Mouse (Mus musculus): Measurements from ENCODE around the gene Mat2a. TPM values are rescaled to one million over a fixed set of nuclear protein-coding genes. Genes with fewer than 3 reads are reported as not detected.
"Not testable (repeated sequence)": the region's sequence is repeated elsewhere in the genome, so short reads cannot be mapped to it uniquely, and the experiment has no call there.

The Mat2a gene
- total RNA-seq, 2 experiments from 2014 or later: 130 to 164 TPM

DNA sequence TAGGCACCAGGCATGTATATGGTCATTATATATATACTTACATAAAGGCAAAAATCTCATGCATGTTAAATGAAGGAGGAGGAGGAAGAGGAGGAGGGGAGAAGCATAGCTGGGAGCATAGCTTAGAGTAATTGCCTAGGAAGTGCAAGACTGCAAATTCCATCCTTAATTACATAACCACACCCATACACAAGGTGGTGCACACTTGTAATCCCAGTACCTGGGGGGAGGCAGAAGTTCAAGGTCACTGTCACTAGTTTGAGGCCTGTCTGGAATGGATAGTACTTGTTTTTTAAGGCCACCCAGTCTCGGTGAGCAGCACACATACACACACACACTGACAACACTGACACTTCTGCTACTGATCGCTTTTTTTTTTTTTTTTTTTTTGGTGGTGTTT lies 13.0 kb upstream of the Mat2a start:
- TF ChIP-seq CTCF (IDR thresholded peaks at IDR 0.05): no peak
- DNase-seq: no peak
- H3K27ac ChIP-seq: no peak overlapping the region
- intact Hi-C loops (cut with DNase I): no loop called here
- H3K4me3 ChIP-seq: no peak overlapping the region

DNA sequence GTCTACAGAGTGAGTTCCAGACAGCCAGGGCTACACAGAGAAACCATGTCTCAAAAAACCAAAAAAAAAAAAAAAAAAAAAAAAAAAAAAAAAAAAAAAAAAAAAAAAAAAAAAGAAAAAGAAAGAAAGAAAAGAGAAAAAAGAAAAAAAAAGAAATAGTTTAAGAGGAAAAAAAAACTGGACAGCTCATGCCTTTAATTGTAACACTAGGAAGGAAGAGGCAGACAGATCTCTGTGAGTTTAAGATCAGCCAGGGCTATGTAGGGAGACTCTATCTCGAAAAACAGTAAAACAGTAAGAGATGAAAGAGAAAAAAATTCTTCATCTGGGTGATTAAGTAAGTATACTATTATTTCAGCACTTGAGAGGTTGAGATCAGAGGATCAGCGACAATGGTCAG lies 12.4 kb upstream of the Mat2a start:
- H3K4me3 ChIP-seq; H3K27ac ChIP-seq; intact Hi-C loops (cut with DNase I); DNase-seq: not testable (repeated sequence)

DNA sequence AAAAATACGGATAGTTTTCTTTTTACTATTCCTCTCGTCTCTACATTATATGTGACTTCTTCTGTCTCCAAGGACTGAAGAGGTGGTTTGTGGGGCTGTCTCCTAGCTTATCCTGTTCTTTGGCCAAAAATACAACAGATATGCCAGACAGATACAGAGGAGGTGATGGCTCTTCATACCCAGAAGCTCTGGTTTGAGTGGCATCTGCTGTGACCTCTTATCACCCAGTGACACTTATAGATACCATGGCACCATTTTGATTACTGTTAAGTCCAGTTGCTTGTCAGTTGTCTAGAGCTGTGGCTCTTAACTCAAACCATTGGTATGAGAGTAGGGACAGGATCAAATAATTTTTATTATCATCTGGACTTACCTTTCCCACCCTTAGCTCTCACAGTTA lies 8.1 kb upstream of the Mat2a start:
- DNase-seq: no peak
- no peak overlapping the region for H3K4me3 ChIP-seq
- intact Hi-C loops (cut with DNase I): no loop called here
- H3K27ac ChIP-seq: no peak overlapping the region
- no peak for TF ChIP-seq CTCF (IDR thresholded peaks at IDR 0.05)

DNA sequence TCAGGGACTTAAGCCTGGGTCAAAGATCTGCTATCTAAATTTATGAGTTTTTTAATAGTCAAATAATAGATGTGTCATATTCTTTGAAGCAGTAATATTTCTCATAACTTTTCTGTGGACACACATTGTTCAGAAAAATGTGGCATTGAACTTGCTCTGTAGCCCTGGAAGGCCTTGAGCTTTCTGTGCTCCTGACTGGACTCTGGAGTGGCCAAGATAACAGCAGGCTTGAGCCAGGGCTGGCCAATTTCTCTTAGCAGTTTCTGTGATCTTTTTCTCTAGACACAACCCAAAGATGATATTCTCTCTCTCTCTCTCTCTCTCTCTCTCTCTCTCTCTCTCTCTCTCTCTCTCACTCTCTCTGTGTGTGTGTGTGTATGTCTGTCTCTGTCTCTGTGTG lies 5.7 kb upstream of the Mat2a start:
- intact Hi-C loops (cut with DNase I): no loop called here
- no peak overlapping the region for H3K4me3 ChIP-seq
- TF ChIP-seq CTCF (IDR thresholded peaks at IDR 0.05): no peak
- H3K27ac ChIP-seq: no peak overlapping the region
- DNase-seq: no peak

DNA sequence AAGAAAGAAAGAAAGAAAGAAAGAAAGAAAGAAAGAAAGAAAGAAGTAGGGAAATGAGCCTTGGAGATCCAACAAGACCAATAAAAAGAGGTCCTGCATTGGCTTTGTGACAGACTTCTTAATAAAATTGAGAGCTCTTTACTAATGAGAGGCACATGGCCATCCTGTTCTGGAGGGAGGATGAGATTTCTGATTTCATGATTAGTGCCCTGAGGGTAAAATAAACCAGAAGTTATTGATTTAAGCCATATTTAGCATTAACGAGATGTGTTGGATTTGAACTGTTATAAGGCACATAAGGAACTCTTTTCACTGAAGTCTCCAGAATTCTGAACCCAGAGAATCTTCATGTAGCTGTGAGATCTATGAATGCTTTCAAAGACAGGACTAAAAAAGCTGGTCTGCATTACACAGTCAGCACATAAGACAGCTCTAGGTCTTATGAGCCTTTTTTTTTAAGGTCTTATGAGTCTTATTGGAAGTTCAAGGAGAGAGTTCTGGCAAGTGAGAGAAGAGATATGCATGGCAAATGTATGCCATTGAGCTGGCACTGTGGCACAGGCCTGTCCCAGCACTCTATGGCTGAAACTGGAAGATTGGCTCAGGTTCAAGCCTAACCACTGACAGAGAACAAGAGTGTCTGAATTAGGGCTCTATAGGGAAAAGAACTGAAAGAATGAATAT lies 3.7 kb upstream of the Mat2a start:
- H3K27ac ChIP-seq: no peak overlapping the region

DNA sequence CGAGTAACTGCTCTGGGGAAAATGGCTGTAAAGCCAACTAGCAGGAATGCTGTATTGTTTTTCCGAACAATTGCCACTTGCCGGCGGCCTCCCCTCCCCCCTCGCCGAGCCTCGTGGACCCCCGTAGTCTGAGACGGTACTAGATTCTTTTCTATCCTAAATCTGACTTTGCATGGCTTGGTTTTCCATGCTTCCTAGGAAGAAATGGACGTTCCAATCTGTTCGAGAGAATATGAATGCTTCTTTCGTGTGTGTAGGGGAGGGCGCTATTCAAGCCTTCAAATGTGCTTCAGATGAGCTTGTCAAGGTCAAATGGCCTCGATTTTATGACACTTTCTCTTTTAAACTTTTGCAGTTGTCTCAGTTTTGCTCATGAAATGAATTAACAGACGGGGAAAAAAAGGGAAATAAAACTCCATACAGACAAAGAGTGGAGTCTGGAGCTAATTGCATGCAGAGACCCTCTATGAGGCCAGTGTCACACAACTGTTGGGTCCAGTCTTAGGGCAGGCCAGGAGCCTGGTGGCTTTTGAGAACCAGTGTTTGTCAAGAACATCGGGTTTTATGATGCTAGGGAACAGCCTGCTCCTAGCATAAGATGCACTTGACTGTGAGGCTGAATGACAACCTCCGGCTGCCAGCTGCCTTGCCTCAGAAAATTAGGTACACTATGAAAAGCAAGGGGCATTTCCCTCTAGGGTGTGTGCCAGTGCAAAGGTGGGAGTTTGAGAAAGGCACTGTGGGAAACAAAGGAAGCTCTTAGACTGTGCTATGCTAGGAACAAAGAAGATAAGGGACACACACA lies 1.0 kb upstream of the Mat2a start:
- DNase-seq: peak; percentile 28
- peak overlapping the region; percentile 78 for H3K4me3 ChIP-seq
- no peak for TF ChIP-seq CTCF (IDR thresholded peaks at IDR 0.05)
- H3K27ac ChIP-seq: peak overlapping the region; percentile 100
- intact Hi-C loops (cut with DNase I): no loop called here

More for the DNA sequence above, 3.7 kb upstream of the Mat2a start:
- no peak overlapping the region for H3K4me3 ChIP-seq
- no peak for DNase-seq
- intact Hi-C loops (cut with DNase I): no loop called here
- no peak for TF ChIP-seq CTCF (IDR thresholded peaks at IDR 0.05)

DNA sequence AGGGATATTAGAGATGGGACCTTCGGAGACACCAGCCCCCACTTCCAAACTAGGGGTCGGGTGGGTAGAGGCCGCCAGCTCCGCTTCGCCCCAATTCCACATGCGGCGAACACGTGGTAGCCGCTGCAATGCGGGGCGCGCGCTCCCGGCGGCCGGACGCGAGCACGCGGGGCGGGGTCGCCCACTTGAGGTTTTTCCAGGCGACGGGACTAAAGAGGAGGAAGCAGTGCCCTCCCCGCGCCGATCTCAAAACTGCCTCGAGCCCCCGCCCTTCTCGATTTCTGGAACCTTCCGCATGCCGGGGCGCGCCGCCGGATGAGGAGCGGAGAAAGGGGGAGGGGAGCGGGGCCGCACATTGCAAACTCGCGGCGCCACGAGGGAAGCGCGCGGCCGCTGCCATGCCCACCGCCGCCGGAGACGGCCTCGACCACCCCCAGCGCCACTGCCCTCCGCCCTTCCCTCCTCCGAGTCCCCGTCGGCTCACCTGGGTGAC lies 450 bp downstream of the Mat2a start:
- intact Hi-C loops (cut with DNase I): no loop called here
- no peak for TF ChIP-seq CTCF (IDR thresholded peaks at IDR 0.05)
- H3K27ac ChIP-seq: peak overlapping the region; percentile 100
- H3K4me3 ChIP-seq: peak overlapping the region; percentile 78
- DNase-seq: peak; percentile 95

DNA sequence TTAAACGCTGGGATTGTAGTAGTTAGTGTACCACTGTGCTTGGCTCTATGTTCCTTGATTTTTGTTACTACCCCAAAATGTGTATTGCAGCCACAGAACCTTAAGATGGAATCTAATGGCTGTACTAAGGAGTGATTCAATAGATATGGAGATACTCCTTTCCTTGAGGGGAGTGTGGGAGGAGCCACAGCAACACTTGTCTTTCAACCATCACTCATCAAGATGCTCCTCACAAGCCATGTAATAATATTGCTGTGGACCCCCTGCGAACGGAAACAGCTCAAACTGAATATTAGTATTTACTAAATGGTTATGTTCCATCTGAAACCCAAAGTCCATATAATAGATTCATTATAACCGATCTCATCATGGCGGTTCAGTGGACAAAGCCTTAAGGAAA lies 1.1 kb downstream of the Mat2a start:
- no peak for DNase-seq
- no peak for TF ChIP-seq CTCF (IDR thresholded peaks at IDR 0.05)
- Histone ChIP-seq H3K27ac (peak overlapping the region; percentile 100), H3K4me3 (peak overlapping the region; percentile 78)
- intact Hi-C loops (cut with DNase I): no loop called here

DNA sequence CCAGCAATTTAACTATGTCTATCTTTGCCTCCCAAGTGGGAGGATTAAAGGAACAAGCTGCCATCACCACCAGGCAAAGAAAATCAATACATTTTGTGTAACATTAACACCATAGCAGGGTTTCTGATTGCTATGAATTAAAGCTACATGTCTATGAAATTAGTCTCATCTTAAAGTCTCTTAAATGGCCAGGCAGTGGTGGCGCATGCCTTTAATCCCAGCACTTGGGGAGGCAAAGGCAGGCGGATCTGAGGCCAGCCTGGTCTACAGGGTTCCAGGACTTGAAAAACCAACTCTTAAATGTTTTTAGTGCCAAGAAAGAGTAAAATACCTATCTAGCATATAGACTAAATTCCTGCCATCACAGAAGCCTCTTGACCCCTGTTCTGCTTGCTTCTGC lies 7.2 kb downstream of the Mat2a start:
- no peak for TF ChIP-seq CTCF (IDR thresholded peaks at IDR 0.05)
- H3K4me3 ChIP-seq: no peak overlapping the region
- peak overlapping the region; percentile 28; the same call in 1 of the 2 replicates for H3K27ac ChIP-seq
- DNase-seq: no peak
- intact Hi-C loops (cut with DNase I): no loop called here

DNA sequence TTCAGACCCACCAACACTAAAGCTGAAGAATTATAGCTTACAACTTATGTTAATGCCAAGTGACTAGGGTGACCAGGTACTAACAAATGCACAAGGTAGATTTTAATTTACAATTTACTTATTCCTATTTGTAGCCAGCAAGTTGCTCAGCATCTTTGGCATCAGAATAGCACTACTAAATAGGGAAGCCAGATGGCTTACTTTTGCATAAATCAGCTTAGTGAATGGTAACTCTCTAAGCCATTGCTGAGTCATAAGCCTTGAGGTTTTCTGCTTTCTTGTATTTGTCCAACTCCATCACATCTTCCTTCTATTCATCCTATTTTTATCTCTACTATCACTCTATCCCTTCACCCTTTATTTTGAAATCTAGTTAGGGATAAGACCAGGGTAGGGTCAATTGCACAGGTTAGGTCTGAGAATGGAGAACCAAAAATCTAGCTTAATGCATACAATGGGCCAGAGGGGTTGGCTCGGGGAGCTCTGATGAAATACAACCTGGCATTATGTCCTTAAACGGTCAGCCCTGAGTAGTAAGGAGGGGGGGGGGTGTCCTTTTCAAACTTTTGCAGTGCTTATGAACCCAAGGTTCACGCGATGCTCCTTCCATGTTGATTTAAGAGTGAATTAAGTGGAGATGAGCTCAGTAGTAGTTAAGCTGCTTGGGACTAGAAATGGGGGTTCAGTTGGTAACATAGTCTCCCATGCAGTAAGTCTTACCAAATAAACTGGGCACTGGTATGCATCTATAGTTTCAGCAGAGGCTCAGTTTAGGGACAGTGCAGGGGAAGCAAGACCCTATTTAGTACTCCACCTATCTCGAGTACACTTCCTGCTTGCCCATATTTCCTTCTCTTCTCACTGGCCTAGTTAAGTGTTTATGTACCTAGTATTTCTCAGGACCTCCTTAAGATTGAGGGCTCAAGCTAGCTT lies 8.1 kb downstream of the Mat2a start:
- no peak for TF ChIP-seq CTCF (IDR thresholded peaks at IDR 0.05)
- no peak for DNase-seq
- intact Hi-C loops (cut with DNase I): no loop called here
- H3K4me3 ChIP-seq: no peak overlapping the region
- peak overlapping the region; percentile 44 for H3K27ac ChIP-seq

DNA sequence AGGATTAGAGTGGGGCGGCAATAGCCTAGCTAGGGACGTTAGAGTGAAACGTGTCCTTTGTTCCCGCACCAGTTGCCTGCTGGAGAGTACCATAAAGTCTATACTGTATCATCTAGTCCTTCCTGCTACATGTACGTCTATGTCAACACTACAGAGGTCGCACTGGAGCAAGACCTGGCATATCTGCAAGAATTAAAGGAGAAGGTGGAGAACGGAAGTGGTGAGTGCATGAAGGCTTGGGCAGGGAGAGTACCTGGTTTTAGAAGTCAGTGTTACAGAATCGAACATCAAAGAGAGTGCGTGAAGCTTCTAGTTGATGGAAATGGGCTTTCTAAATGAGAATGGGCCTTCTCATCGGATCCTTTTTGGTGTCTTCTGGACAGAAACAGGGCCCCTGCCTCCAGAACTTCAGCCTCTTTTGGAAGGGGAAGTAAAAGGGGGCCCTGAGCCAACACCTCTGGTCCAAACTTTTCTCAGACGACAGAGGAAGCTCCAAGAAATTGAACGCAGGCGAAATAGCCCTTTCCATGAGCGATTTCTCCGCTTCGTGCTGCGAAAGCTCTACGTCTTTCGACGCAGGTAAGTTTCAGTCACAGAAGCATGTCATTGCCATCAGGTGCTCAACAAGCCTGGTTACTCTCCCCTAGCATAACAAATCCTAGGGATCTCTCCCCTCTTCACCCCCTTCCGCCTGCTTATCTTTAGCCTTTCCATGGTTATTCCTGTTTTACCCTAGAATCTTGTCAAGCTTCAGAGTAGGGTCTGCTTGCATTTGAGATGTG lies 10.1 kb downstream of the Mat2a start:
- intact Hi-C loops (cut with DNase I): no loop called here
- H3K4me3 ChIP-seq: no peak overlapping the region
- DNase-seq: no peak
- no peak for TF ChIP-seq CTCF (IDR thresholded peaks at IDR 0.05)
- H3K27ac ChIP-seq: no peak overlapping the region

DNA sequence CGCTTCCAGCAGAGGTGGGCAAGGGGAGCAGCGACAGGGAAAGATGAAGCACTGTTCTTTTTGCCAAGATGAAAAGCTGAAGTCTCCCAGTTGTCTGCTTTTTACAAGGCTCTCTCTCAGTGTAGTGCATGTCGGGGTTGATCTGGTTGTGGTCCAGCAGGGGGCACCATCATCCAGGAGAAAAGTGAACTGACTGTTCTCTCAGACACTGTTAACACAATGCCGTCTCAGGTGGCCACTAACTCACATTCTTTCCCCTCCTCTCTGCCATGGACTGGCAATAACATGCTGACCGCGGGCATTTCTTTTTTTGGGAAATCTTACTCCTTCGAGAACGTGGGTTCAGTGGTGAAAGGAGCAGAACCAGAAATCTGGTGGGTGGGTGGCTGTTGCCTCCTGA lies 11.3 kb downstream of the Mat2a start:
- DNase-seq: peak; percentile 75
- Histone ChIP-seq H3K27ac (no peak overlapping the region), H3K4me3 (no peak overlapping the region)
- intact Hi-C loops (cut with DNase I): loop anchor here (1.0 kb wide), 2 partner anchors 106 to 138 kb away; no protein-coding TSS in a partner anchor
- TF ChIP-seq CTCF (IDR thresholded peaks at IDR 0.05): peak; percentile 90

All from gastrocnemius, adult 2 months (tissue).